Mouse (Mus musculus): ENCODE data around the gene Pde9a. TPM values are rescaled to one million over a fixed set of nuclear protein-coding genes. Genes with fewer than 3 reads are reported as not detected.

Pde9a gene
- polyA plus RNA-seq, 1 experiment = 0.14 TPM

Other genes starting within 250 kb of the Pde9a start
- gene Tff2, start 241.9 kb upstream of the Pde9a start, polyA plus RNA-seq (2012; fragmentation: generic; extraction: Trizol) = not detected
- 0.85 TPM for gene Tff1, start 220.9 kb upstream of the Pde9a start, polyA plus RNA-seq (2012; fragmentation: generic; extraction: Trizol)
- gene Tmprss3, start 187.2 kb upstream of the Pde9a start, polyA plus RNA-seq (2012; fragmentation: generic; extraction: Trizol) = not detected
- gene Ubash3a, start 178.3 kb upstream of the Pde9a start, polyA plus RNA-seq (2012; fragmentation: generic; extraction: Trizol) = not detected
- 0.30 TPM for gene Rsph1, start 108.8 kb upstream of the Pde9a start, polyA plus RNA-seq (2012; fragmentation: generic; extraction: Trizol)
- 0.12 TPM for gene Slc37a1, start 99.4 kb upstream of the Pde9a start, polyA plus RNA-seq (2012; fragmentation: generic; extraction: Trizol)
- 26.1 TPM for gene Wdr4, start 133.8 kb downstream of the Pde9a start, polyA plus RNA-seq (2012; fragmentation: generic; extraction: Trizol)
- 469 TPM for gene Ndufv3, start 133.9 kb downstream of the Pde9a start, polyA plus RNA-seq (2012; fragmentation: generic; extraction: Trizol)
- 15.3 TPM for gene Pknox1, start 178.5 kb downstream of the Pde9a start, polyA plus RNA-seq (2012; fragmentation: generic; extraction: Trizol)

Data from myocyte (in vitro differentiated cells).